Mouse (Mus musculus) olfactory bulb, adult 2 months (tissue): ENCODE results near the gene Gpr160.

Source experiments
- CTCF ChIP-seq: fragments of 200-500 bp; IDR thresholded peaks from 2 replicates; pipeline ENCODE4 v1.5.1; 2012; ENCODE audit warnings: low read depth, mild to moderate bottlenecking, low read length, moderate library complexity; ENCODE audit not compliant: insufficient read depth
- POLR2A ChIP-seq: fragments of 200-500 bp; IDR thresholded peaks from 2 replicates; pipeline ENCODE4 v1.6.1; 2012; ENCODE audit warnings: mild to moderate bottlenecking, low read depth, low read length, moderate library complexity; ENCODE audit not compliant: insufficient read depth

- TF ChIP-seq CTCF (no peak), POLR2A (no peak)
Measured at GRCm38 (mm10) chr3:30864640-30865039, 8.9 kb downstream of the Gpr160 start.
